Mouse (Mus musculus) left cerebral cortex, adult 11 months (tissue): ENCODE measurements around the gene Lrrk1.

Source experiments
- DNase-seq: peaks from one replicate; pipeline ENCODE4 v3.0.0; 2022; ENCODE audit warnings: low spot score

Gene Lrrk1

DNA sequence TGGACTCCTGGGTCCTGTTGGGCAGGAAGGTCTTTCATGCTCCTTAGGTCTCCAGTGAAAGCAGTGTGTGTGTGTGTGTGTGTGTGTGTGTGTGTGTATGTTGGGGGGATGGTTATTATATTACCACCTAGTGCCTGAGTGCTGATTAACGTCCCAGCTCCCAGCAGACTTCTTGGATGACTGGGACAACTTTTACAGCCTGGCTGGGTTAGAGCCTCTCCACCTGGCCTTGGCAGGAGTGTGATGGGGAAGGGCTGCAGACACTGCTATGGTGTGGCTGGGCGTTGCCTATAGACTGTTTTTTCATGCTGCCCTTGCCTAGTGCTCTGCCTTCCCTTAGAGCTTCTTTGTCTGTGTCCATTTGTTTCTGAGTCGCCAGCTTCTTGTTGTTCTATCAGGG, 48.1 kb downstream of the Lrrk1 start:
- DNase-seq, result no peak

DNA sequence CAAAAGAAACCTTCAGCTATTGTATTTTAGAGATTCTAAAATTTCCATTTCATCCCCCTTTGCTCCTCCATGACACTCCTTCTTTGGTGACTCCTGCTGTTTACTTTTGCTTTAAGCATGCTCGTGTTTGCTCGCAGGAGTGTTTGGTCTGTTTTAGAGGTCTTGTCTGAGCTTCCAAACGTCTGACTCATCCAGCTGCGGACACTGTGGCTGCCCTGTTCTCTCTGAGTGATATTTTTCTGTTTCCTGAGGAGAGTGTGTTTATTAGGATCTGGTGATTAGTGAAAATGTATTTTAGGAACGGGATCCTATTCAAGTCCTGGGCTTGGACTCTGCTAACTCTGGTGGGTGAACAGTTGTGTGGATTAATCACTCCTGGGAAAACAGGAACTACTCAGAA, 48.5 kb downstream of the Lrrk1 start:
- DNase-seq, result no peak

DNA sequence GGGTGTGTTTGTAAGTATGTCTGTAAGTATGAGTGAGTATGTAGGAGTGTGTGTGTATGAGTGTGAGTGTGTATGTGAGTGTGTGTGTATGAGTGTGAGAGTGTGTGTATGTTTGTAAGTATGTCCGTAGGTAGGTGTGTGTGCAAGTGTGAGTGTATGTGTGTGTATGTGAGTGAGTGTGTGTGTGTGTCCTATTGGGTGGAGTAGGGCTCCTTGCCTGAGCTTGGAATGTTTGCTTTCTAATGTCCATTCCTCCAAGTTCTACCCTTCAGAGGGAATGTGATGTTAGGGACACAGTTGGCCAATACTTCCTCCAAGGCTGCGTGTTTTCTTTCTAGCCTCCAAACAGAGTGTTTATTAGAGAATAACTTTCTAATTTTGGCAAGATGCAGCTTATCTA, 51.2 kb downstream of the Lrrk1 start:
- no peak for DNase-seq

DNA sequence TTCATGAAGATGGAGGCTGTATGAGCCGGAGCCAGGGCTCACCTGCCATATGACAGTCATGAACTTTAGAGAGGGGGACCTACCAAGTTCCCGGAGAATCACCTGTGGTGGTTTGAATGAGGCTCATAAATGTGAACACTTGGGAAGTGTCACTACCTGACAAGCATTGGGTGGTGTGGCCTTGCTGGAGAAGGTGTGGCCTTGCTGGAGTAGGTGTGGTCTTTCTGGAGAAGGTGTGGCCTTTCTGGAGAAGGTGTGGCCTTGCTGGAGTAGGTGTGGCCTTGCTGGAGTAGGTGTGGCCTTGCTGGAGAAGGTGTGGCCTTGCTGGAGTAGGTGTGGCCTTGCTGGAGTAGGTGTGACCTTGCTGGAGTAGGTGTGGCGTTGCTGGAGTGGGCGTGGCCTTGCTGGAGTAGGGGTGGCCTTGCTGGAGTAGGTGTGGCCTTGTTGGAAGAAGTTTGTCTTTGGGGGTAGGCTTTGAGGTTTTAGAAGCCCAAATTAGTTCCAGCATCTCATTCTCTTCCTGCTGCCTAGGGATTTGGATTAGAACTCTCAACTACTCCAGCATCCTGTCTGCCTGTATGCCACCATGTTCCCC, 54.1 kb downstream of the Lrrk1 start:
- DNase-seq, result no peak

DNA sequence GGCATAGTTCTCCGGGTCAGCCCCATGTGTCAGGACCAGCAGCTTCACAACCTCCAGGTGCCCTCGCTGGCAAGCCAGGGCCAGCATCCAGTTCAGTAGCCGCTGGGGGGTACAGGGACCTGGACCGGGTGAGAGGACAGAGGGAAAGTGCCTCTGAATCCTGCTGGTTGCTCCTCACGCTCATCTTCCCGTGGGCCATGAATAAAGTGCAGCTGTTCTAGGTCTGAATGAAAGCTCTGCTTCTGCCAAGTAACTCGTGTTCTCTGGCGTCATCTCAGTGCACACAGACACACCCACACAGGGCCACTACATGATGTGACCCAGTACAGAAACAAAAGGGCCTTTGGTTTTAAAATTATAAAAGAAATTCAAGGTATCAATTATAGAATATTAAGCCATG, 55.8 kb downstream of the Lrrk1 start:
- no peak for DNase-seq

GRCm38 (mm10) chr7:66330610-66331009, 57.5 kb downstream of the Lrrk1 start:
- DNase-seq, result no peak

- no peak for DNase-seq
Measured at GRCm38 (mm10) chr7:66327516-66327915, 60.6 kb downstream of the Lrrk1 start.

DNA sequence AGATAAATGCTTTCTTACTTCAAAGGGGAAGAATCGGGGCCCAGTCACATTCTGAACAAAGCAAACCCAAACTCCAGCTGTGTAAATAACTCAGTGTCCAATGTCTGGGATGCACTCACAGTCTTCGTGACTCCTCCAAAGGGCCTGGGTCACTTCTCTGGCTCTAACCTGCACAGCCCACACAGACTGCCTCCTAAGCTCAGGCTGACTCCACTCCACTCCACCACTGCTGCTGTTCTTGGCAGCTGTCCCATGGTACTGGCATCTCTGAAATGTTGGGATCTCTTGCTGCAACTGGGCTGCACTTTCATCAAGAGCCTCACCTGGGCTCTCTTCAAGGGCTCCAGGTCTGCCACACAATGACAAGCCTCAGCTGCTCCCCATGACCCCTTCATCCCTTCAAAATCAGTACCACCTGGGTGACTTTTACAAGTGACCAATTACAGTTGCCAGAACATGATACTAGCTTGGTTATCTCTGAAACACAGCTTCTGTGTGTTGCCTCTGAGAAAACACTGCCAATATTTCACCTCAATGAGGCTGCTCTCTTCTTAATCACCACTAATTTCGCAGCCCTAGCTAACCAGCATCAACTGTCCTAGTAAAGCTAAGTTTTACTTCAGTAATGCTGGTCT, 62.6 kb downstream of the Lrrk1 start:
- no peak for DNase-seq

DNA sequence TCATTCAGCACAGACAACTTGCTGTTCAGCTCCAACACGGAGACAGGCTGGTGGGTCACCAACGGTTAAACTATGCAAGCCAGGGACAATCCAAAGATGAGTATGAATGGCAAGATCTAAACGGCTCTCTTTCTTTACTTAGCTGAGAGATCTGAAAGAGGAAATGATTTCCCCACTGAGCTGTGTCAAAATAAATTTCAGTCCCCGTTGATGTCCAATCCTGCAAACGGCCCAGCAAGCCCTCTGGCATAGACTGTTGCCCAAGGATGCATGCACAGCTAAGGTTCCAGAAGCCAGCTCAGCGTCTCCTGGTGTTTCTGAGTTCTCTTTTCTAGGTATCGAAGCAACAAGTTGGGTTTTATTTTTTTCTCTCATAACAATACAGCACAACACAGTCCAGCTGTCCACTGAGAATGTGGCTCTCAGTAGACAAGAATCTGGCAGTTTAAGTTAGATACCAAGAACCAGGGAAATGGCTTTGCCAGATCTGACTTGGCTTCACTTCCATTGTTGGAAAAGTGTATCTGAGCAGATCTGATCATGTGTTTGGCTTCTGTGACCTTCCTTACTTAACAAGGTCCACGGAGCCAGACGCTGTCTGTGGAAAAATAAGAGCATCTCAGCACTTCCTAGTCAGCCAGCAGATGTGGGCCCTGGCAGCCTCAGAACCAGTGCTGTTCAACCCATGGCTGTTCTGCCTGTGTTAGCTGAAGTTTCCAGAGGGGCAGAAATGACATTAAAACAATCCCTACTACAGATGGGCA, 64.7 kb downstream of the Lrrk1 start:
- DNase-seq, result no peak

- no peak for DNase-seq
Measured at GRCm38 (mm10) chr7:66320996-66321395, 67.2 kb downstream of the Lrrk1 start.

GRCm38 (mm10) chr7:66318147-66318546, 70.0 kb downstream of the Lrrk1 start:
- no peak for DNase-seq

DNA sequence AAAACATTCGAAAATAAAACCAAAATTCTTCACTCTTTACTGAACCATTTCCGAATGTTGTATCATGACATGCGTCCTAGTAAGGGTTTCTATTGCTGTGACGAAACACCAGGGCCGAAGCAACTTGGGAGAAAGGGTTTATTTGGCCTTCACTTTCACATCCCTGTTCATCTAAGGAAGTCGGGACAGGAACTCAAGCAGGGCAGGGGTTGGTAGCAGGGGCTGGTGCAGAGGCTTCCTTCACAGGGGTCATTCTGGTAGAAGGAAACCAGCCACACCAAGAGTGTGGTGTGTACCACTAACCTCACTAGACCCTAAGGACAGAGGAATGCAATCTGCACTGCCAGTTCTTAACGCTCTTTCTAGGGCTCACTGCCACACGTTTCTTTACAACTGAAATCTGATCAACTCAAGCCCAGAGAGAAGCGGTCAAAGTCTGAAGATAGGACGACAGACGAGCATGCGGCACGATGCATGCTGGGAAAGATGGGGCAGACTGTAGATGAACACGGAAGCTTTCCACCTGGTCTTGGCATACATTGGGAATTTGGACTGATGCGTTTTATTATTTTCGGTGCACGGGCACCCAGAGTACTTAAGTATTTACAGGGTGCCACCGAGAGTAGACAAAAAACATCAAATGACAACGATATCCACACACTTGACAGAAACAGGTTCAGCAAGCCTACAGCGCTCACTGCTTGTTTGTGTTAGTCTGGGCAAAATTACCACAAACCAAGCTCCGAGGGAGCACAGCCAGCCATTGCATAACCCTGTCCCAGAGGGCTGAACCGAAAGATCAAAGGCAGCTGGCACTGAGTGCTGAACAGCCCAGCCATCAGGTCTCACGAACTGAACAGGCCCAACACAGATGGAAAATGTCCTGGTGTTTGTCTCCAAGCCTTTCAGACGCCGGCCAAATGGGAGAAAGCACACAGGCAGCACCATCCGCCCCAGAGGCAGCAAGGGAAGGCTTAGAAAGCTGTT, 77.2 kb downstream of the Lrrk1 start:
- no peak for DNase-seq

- DNase-seq, result no peak
Measured at GRCm38 (mm10) chr7:66309950-66310669, 78.0 kb downstream of the Lrrk1 start.

GRCm38 (mm10) chr7:66309240-66309949, 78.8 kb downstream of the Lrrk1 start:
- DNase-seq, result no peak

- DNase-seq, result no peak
Measured at GRCm38 (mm10) chr7:66308581-66309239, 79.4 kb downstream of the Lrrk1 start.

DNA sequence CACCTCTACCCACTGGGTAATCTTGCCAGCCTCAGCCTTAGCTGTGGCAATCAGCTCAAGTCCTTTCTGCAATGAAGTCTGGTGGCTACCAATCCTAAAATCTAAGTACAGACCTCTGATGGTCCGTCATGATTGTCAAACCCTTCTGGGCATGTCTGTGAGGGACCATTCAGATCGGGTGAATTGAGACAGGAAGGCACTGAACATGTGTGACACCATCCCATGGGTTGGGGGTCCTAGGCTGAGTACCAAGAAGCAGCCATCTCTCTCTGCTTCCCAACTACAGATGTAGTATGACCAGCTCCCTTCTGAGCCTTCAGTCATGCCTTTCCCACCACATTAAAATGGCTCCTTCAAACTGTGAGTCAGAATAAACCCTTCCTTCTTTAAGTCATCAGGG, 80.4 kb downstream of the Lrrk1 start:
- DNase-seq, result no peak

DNA sequence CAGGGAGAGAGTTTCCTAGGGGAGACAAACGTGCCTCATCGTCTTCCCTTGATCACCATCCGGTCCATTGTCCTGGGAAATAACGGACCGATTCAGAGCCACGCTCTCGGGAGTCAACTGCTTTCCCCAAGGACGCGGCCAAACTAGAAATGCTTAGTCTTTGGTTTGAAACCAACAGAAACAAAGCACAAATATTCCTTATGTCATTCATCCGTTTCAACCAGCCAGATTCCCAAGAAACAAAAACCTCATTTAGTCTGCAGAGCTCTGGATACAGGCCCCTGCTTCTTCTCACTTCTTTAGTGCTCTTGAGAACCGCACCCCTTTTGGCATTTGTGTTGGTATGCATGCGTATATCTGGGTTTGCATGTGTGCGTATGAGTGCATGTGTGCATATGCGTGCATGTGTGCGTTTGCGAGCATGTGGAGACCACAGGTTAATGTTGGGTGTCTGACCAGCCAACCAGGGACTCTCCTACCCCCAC, 82.4 kb downstream of the Lrrk1 start:
- no peak for DNase-seq

DNA sequence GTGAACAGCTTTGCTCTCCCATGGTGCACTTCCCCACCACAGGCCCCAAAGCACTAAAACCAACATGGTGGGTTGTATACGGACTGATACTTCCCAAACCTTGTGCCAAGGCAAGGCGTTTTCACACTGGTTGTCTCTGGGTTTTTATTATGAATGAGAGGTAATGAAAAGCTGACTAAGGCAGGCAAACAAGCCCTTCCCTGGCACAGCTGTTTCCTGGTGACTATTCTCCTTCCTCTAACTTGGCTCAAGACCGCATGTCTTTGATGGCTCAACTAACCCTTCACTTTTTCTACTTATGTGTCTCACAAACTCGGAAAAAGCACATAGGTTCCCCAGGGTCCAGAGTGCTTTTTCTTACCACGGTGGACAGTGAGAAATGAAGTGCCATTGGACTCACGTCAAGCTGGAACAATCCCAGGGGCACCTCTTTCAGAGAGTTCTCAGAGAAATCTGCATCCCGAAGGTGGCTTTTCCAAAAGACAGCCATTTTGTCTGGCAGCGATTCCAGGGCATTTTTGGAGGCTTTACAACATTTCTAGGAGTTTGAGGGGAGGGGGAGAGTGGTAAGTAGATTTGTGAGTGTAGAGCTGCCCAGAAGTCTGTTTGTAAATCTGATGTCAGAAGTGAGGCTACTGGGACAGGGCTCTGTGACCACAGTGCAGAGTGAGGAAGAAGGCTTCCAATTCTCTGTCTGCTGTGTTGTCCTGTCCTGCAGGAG, 83.0 kb downstream of the Lrrk1 start:
- no peak for DNase-seq

DNA sequence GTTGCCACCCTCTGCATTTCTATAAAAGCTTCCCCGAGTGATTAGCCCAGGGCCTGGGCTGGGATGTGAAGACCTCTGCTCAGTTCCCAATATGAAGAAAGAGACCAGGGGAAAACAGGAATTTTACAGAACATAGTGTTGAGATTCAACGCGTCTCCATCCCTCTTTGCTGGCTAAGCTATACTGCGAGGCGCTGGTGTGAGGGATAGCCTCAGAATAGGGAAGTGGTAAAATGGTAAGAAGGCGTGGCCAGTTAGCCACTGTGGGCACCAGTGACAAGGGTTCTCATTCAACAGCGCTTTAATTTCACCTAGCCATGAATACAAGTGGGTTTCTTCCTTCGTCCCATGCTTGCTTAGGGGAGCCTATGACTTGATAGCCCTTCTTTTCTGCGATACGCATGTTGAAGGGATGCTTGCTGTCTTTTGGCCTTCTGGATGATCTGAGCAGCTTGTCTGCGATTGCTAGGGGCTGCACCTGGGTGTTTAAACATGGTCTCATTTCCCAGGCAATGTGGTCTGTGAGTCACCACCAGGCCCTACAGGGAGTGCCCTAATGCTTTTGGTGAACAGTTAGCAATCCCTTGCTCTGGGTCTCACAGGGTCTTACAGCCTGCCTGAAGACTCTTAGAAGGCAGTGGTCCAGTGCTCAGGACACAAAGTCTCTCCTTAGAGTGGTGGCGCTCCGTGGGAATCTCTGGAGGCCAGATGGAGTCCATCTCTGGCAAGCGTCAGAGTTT, 84.1 kb downstream of the Lrrk1 start:
- no peak for DNase-seq
